ENCODE assay signal across 1 mouse cellular context in genomic region chr4:62286257-62286991, GRCm38 (mm10).
TF ChIP-seq lines count a peak whose summit lies in the region.

No protein-coding gene starts in this region.

TF ChIP-seq in CH12.LX, 34 proteins besides CTCF, POLR2A, EP300 and RAD21 (continued from another document):
- TF ChIP-seq JUN (IDR thresholded peaks at IDR 0.05; ENCODE audit: insufficient read depth, low read depth, low read length) (no peak), MAX (IDR thresholded peaks at IDR 0.05; ENCODE audit: low read length) (peak; percentile 96), NELFE (IDR thresholded peaks at IDR 0.05; ENCODE audit: low read depth, low read length) (peak; percentile 36), KAT2A (IDR thresholded peaks at IDR 0.05; ENCODE audit: insufficient replicate concordance, low read length) (peak; percentile 66; the same call in 1 of the 2 replicates), ZMIZ1 (IDR thresholded peaks at IDR 0.05; ENCODE audit: low read depth, low read length) (0 out of 2 replicates have a peak, but pooled peaks have one; percentile 25), TCF12 (IDR thresholded peaks at IDR 0.05; ENCODE audit: low read depth, low read length) (no peak; the same call in 1 of the 2 replicates), MEF2A (IDR thresholded peaks at IDR 0.05; ENCODE audit: borderline replicate concordance, low read depth, low read length) (peak; percentile 31; the same call in 1 of the 2 replicates), MYC (IDR thresholded peaks at IDR 0.05; ENCODE audit: low read depth, low read length) (peak; percentile 53; the same call in 1 of the 2 replicates), CHD1 (IDR thresholded peaks at IDR 0.05; ENCODE audit: low read depth, low read length) (no peak), ZNF384 (IDR thresholded peaks at IDR 0.05; ENCODE audit: low read depth, low read length) (no peak), USF1 (IDR thresholded peaks at IDR 0.05; ENCODE audit: low read depth, low read length) (peak; percentile 95), SMC3 (IDR thresholded peaks at IDR 0.05; ENCODE audit: low read depth, low read length) (no peak), MXI1 (IDR thresholded peaks at IDR 0.05; ENCODE audit: low read depth, low read length) (peak; percentile 93), SIN3A (IDR thresholded peaks at IDR 0.05; ENCODE audit: low read length) (peak; percentile 92), MAZ (IDR thresholded peaks at IDR 0.05; ENCODE audit: low read depth, low read length) (0 out of 2 replicates have a peak, but pooled peaks have one; percentile 40), HCFC1 (IDR thresholded peaks at IDR 0.05; ENCODE audit: low read depth, low read length) (peak; percentile 95), CHD2 (IDR thresholded peaks at IDR 0.05; ENCODE audit: low read length) (peak; percentile 32; the same call in 1 of the 2 replicates), ZKSCAN1 (IDR thresholded peaks at IDR 0.05; ENCODE audit: borderline replicate concordance, low read depth, low read length) (no peak), UBTF (IDR thresholded peaks at IDR 0.05; ENCODE audit: low read depth, low read length) (no peak), POLR2AphosphoS2 (IDR thresholded peaks at IDR 0.05; ENCODE audit: low read depth, low read length) (peak; percentile 42; the same call in 1 of the 2 replicates), ETS1 (conservative IDR thresholded peaks at IDR 0.05; ENCODE audit: low read depth, low read length) (no peak), JUND (conservative IDR thresholded peaks at IDR 0.05; ENCODE audit: low read depth, low read length) (no peak), ZC3H11A (IDR thresholded peaks at IDR 0.05; ENCODE audit: low read depth, low read length) (no peak), PAX5 (IDR thresholded peaks at IDR 0.05; ENCODE audit: low read length) (no peak), USF2 (conservative IDR thresholded peaks at IDR 0.05; ENCODE audit: low read depth, low read length) (peak; percentile 84), NRF1 (IDR thresholded peaks at IDR 0.05; ENCODE audit: low read depth, low read length) (peak; percentile 52), RCOR1 (conservative IDR thresholded peaks at IDR 0.05; ENCODE audit: low read depth, low read length) (0 out of 2 replicates have a peak, but pooled peaks have one; percentile 30), E2F4 (IDR thresholded peaks at IDR 0.05; ENCODE audit: insufficient replicate concordance, low read depth, low read length) (no peak), IRF4 (IDR thresholded peaks at IDR 0.05; ENCODE audit: low read depth, low read length) (no peak), TBP (conservative IDR thresholded peaks at IDR 0.05; ENCODE audit: low read depth, low read length) (no peak)
